Comparison of ENCODE assay signal across 9 mouse cellular contexts in genomic region chrX:99725101-99725500, GRCm38 (mm10).
DNase-seq lines count a peak whose midpoint lies in the region; ATAC-seq lines count a peak whose summit lies in the region.
"Had no signal": no experiment of that assay in that cellular context is flagged by ENCODE, and none has a peak within 500 bp of the region (broad histone marks: within the 10 kb centered on the region; RNA-seq: fewer than 3 reads in every experiment).

No protein-coding gene starts in this region.

- H3K27ac ChIP-seq in liver, embryonic 12.5 days = no peak overlapping the region
- H3K27ac ChIP-seq: limb, embryonic 15.5 days had no signal

- no peak overlapping the region for H3K4me2 ChIP-seq in liver, embryonic 12.5 days
- H3K4me2 ChIP-seq: limb, embryonic 15.5 days had no signal

- no peaks in the 10 kb centered on the region for H3K9me3 ChIP-seq in liver, embryonic 12.5 days (replicated peaks)
- H3K9me3 ChIP-seq: limb, embryonic 15.5 days had no signal

- no peaks in the 10 kb centered on the region for H3K4me1 ChIP-seq in liver, embryonic 12.5 days
- H3K4me1 ChIP-seq: limb, embryonic 15.5 days had no signal

- ATAC-seq in liver, embryonic 12.5 days = no peak

- peak; percentile 13 for DNase-seq in adrenal gland, postnatal 10 days
- no peak for DNase-seq in adrenal gland, adult 8-10 months
- peak; percentile 19 for DNase-seq in liver
- peak; percentile 34 to 55 for DNase-seq in cerebellum, postnatal 14 days
- DNase-seq in layer of hippocampus, postnatal 10 days (ENCODE audit: low spot score in 2 of 2) = peak; percentile 26 to 43
- peak; percentile 24 for DNase-seq in right cerebral cortex, adult 18-20 months
- DNase-seq in yolk sac, embryonic 10.5 days (ENCODE audit: low spot score) = no peak

- H3K36me3 ChIP-seq in liver, embryonic 12.5 days = no peaks in the 10 kb centered on the region
- H3K36me3 ChIP-seq: limb, embryonic 15.5 days had no signal

- H3K9ac ChIP-seq in liver, embryonic 12.5 days = no peak overlapping the region
- H3K9ac ChIP-seq: limb, embryonic 15.5 days had no signal

- peaks cover 9% of the 10 kb centered on the region; the same call in 1 of the 2 replicates for H3K27me3 ChIP-seq in liver, embryonic 12.5 days (replicated peaks)

- 4% methylated on average over 1 of the region's 1 CpGs for WGBS in liver, embryonic 12.5 days (ENCODE audit: insufficient replicate concordance)

- no peak overlapping the region for H3K4me3 ChIP-seq in liver, embryonic 12.5 days
- H3K4me3 ChIP-seq: limb, embryonic 15.5 days had no signal

Comparison
In these comparisons a context has a peak if more than half of its experiments do, and no peak if none do; other contexts are left out.
1. DNase-seq: peak in adrenal gland, postnatal 10 days (single experiment), liver (single experiment), cerebellum, postnatal 14 days (2 of 2), layer of hippocampus, postnatal 10 days (2 of 2) and right cerebral cortex, adult 18-20 months (single experiment); none in adrenal gland, adult 8-10 months (single experiment) and yolk sac, embryonic 10.5 days (single experiment).